Mouse (Mus musculus) frontal cortex, postnatal 36 days (tissue): ENCODE results near the gene Pphln1.
A peak's percentile ranks its signal among the peaks of the same experiment; 100 is the strongest.
"Not testable (repeated sequence)": the region's sequence is repeated elsewhere in the genome, so short reads cannot be mapped to it uniquely, and the experiment has no call there.

Source experiments
- DNase-seq, 2 experiments: peaks; one replicate each; pipeline ENCODE4 v3.0.0; 2022; ENCODE audit warnings: low spot score in 2 of 2

Pphln1 gene

DNA sequence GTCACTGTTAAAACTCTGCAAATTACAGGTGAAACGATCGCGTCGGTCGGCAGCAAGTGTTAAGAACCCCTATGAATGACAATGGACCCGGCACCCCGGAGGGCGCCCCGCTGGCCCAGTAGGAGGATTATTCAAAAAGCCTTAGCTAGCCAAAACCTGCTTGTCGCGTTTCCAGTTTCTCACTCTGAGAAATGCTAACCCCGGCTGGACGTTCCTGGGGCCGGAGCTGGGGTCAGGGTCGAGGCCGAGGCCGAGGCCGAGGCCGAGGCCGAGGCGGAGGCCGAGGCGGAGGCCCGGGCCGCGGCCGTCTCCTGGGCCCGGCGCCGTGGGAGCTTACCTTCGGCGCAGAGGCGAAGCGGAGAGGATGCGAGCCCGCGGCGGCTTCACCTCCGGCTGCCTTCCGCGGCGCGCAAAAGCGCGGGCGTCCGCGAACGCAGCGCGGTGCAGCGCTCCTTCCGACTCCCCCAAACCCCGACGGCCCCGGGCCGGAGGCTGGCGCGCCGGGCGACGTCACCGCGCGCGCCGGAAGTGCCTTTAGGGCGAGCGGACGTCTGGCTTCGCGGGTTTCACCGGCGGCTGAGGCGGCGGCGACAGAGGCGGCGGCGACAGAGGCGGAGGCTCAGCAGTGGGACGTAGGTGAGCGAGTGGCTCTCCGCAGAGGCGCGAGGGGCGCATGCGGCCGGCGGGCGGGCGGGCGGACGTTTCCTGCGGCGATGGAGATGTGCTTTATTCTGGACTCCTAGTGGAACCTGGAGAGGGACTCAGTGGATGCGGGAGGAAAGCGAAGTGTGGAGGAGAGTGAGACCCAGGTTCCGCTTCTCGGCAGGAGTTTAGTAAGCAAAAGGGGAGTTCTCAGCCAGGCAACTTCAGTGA is at the start of gene Pphln1, which contains the start of gene Zcrb1:
TSS of gene Pphln1 (plus strand) at position 525 of the 873 bp plus-strand sequence.
TSS of gene Zcrb1 (minus strand) at position 509 of the 873 bp plus-strand sequence.
- DNase-seq = peak; percentile 84

DNA sequence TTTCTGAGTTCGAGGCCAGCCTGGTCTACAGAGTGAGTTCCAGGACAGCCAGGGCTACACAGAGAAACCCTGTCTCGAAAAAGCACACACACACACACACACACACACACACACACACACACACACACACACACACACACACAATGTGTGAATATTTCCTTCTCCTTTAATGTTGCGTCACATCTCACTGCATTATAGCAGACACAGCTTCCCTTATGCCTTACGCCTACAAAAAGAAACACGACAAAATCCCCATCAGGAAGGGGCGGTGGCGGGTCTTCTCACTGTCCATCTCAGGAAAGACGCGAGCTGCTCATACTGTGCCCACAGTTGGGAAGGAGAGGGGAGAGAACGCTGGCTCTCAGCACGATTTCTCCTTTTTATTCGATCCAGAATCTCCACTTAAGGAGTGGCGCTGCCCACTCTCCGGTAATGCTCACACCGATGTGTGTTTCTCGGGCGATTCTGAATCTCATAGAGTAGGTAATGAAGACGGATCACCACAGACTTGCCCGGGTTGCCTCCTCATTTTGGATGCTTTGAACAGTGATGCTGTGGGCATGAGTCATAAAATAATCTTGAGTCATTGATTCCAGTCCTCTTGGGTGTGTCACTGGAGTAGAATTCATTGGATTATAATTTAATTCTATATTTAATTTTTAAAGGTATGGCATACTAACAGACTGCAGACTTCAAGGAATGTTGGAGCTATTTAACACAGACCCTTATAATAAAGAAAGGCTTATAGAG is 39.6 kb upstream of the Pphln1 start:
- no peak for DNase-seq

DNA sequence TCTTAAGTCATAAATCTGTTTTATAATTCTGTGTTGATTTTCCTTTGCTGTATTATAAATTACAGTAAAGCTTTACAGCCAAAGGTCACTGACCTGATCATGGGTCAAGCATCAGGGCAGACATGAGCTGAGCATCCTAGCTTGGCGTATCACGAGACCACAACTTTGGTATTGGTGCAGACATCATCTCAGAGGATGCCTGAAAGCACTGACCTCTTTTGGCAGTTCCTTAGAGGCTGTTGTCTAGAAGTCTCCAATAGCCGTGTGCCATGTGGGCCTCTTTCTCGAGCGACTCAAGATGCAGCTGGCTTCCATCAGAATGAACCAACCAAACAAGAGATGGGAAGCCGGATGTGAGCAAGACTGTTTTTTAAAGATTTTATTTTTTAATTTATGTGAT is 32.6 kb upstream of the Pphln1 start:
- no peak for DNase-seq

- peak in 1 of 2 experiments; percentile 6 for DNase-seq
Measured at GRCm38 (mm10) chr15:93368558-93368957, 29.6 kb upstream of the Pphln1 start.

- no peak for DNase-seq
Measured at GRCm38 (mm10) chr15:93371838-93372237, 26.3 kb upstream of the Pphln1 start.

DNA sequence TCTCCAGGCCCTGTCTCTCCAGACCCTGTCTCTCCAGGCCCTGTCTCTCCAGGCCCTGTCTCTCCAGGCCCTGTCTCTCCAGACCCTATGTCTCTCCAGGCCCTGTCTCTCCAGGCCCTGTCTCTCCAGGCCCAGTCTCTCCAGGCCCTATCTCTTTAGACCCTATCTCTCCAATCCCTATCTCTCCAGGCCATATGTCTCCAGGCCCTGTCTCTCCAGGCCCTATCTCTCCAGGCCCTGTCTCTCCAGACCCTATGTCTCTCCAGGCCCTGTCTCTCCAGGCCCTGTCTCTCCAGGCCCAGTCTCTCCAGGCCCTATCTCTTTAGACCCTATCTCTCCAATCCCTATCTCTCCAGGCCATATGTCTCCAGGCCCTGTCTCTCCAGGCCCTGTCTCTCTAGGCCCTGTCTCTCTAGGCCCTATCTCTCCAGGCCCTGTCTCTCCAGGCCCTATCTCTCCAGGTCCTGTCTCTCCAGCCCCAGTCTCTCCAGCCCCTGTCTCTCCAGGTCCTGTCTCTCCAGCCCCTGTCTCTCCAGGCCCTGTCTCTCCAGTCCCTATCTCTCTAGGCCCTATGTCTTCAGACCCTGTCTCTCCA is 25.5 kb upstream of the Pphln1 start:
- DNase-seq = not testable (repeated sequence)

- no peak for DNase-seq
Measured at GRCm38 (mm10) chr15:93375696-93376095, 22.5 kb upstream of the Pphln1 start.

DNA sequence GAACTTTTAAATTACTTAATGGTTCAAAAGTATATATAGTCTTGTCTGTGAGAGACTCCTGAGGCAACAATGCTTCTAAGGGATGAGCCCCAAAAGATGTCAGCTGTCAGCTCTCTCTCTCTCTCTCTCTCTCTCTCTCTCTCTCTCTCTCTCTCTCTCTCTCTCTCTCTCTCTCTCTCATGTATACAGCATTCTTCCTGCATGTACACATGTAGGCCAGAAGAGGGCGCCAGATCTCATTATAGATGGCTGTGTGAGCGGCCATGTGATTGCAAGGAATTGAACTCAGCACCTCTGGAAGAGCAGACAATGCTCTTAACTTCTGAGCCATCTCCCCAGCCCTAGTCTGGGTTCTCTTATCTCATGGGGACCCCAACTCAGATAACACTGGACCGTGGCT is 19.0 kb upstream of the Pphln1 start:
- DNase-seq = no peak

DNA sequence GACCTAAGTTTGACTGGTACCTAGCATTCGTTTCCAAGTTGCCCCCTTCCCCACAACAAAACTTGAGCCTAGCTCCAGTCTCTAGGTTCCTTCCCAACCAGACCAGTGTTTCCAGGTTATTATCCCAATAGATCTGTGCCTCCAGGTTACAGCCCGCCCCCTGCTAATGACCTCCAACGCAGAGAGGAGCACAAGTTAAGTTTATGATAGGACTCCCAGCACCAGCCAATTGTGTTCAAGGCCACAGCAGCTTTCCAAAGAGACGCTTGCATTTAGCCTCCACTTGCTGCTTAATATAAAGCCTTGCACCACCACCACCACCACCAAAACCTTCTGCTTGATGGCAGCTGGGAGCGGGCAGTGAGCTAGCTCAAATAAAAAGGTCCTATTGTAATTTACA is 16.8 kb upstream of the Pphln1 start:
- no peak for DNase-seq

DNA sequence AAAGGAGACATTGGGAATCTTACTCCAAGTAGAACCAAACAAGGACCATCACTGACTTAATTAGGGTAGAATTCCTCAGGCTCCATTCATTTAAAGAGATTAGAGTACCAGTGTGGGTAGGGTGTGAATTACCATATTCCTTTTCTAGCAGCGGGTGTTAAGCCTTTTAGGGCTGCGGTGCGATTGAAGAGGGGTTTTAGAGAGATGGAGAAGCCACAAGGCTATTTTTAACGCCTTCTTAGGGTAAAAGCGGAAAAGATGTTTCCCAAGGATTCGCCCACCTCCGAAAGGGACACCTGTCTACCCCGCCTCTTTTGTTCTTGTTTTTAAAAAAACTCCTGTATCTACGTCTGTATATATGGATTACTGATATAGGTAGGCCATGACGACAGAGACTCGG is 881 bp upstream of the Pphln1 start:
- peak in 1 of 2 experiments; percentile 11 for DNase-seq

- DNase-seq = no peak
Measured at GRCm38 (mm10) chr15:93398699-93399540, 770 bp downstream of the Pphln1 start.

DNA sequence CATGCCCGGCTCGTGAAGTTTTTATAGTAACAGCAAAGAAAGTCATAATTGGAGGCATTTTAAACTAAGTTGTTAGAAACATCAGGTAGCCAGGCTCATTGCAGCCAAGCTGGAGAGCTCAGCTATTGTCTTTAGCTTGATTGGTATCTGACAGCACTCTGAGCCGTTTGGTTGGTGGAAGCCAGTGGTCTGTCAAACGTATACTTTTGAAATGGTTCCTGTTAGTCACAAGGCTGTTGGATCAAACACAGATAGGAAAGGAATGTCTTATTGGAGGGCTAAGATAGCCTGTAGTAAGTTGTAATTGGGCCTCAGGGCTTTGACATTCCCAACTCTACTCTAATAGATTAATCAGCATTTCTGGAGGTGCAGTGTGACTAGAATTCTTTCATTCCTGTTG is 3.3 kb downstream of the Pphln1 start:
- no peak for DNase-seq

GRCm38 (mm10) chr15:93402730-93403129 is 4.6 kb downstream of the Pphln1 start:
- DNase-seq = no peak

- DNase-seq = no peak
Measured at GRCm38 (mm10) chr15:93404849-93405248, 6.7 kb downstream of the Pphln1 start.

DNA sequence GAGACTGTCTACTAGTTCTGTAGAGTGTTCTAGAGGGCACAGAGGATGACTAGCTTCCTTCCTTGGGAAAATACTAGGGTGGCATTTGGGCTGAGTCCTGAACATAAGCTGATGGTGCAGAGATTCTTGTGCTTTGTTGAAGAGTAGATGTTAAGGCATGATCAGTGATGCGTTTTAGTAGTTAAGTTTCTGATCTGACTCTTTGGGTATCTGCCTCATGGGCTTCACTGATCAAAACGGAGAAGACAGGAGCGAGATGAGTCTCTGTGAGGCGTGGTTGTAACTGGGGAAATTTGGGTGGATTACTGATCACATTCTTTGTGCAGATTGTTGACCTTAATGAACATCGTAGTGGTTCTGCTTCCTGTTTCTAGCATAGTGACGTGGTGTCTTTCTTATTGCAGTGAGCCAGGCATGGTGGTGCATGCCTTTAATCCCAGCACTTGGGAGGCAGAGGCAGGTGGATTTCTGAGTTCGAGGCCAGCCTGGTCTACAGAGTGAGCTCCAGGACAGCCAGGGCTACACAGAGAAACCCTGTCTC is 7.4 kb downstream of the Pphln1 start:
- DNase-seq = no peak

DNA sequence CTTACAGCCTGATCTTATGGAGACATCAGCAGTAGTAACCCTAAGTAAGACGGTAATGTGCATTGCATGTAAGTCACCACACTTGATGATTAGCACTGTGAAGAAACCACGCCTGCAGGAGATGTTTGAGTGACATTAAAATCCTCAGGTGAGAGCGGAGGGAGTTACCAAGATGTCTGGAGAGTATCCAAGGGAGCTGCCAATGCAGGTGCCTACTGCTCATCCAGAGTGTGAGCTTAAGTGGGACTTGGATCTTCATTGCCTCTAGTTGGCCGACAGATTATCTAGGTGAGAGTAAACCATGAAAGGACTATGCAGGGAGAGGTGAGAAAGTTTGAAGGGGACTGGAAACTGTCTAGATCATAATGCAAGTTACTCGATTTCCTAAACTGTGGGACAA is 8.3 kb downstream of the Pphln1 start:
- no peak for DNase-seq

DNA sequence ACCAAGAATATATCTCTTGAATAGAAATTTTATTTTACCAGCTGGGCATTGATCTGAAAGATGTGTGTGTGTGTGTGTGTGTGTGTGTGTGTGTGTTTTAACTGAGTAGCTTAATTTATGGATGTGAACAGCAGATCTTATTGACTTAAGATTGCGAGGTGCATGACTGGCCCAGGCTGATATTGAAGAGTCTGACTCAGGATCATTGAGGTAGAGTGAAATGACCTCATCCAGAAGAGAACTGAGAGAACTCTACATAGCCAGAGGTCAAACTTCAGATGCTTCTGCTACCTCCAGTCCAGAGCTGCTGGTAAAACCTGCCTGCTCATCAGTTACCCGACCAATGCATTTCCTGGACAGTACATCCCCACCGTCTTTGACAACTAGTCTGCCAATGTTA is 14.3 kb downstream of the Pphln1 start:
- DNase-seq = no peak

DNA sequence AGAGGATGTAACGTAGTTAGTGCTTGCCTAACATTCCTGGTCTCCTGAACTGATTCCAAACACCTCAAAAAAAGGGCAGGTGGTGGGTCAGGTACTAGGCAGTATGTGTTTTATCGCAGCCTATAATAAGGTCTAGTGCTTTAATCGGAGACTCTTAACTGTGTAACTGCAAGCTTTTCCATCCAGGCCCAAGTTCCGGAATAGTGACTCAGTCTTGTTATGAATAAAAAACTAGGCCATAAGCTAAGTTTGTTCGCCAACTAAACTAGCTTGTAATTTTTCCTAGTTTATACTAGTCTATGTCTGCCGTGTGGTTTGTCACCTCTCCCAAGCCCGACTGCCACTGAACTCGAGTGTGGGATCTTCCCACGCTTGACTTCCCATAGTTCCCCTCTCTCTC is 16.3 kb downstream of the Pphln1 start:
- no peak for DNase-seq

DNA sequence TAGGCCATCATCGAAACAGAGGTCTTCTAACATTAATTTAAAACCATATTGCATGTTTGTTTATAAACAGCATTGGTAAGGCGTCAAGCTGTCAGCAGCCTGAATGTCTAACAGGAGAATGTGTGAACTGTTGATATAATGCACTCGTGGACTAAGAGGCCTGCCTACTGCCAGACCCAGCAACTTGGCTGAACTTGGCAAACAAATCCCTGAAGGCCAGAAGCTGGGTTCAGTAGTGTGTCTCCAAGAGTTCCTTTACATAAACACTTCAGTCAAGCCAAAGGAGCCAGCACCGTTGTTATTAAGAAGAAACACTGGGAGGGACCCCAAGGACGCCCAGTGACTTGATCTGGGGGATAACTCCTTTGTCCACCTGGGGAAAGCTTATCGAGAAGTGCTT is 18.1 kb downstream of the Pphln1 start:
- no peak for DNase-seq

GRCm38 (mm10) chr15:93420596-93420995 is 22.4 kb downstream of the Pphln1 start:
- no peak for DNase-seq

DNA sequence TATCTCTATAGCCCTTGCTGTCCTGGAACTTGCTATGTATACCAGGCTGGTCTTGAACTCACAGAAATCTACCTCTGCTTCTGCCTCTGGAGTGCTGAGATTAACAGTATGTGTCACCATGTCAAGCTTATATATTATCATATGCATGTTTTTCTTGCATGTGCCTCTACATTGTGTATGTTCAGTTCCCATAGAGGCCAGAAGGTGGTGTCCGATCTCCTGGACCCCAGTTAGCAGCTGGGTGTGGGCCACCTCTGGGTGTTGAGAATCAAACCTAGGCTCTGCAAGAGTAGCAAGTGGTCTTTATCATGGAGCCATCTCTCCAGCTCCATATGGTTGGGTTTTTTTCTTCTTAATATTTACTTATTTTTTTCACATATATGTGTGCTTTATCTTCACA is 24.4 kb downstream of the Pphln1 start:
- no peak for DNase-seq
